Mouse (Mus musculus): Measurements from ENCODE around the gene Edar.
A peak's percentile ranks its signal among the peaks of the same experiment; 100 is the strongest.

Edar gene

DNA sequence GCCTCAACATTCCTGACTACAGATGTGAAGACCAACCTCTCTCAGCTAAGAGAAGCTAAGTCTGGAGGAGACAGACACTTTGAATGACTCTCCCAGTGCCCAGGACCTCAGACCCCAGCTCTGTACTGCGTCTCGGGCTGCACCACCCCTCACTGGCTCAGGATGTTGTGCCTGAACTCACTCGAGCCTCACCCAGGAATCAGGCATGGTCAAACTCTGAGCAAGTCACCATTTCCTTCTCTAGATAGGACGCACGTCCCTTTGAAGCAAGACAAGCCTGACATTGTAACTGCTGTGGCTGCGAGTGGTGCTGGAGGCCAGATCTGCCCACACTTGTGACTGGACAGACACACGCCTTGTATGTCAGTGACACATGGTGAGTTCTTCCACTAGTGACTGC, 73.5 kb downstream of the Edar start:
- DNase-seq (ENCODE audit: low spot score in 2 of 2), result no peak

DNA sequence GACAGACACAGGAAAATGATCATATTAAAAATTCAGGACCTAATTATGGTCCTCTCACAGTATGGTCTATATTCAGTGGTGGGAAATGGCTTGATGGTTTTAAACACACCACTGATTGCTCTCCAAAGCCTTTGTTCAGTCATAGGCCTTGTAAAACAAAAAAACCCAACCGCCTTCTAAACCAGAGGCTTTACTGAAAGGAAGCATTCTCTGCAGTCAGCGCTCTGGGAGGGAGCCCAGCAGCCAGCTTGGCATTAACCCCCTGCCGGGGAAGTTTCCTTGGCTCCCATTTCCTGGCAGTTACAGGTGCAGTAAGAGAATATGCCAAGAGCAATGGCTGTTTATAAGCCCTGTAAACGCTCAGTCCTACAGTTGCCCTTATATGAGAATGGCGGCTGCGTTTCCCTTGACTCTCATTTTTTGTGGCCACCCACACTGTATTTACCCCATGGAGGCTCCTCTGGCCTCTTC, 74.0 kb downstream of the Edar start:
- DNase-seq (ENCODE audit: low spot score in 2 of 2), result peak in 1 of 2 experiments; percentile 36

DNA sequence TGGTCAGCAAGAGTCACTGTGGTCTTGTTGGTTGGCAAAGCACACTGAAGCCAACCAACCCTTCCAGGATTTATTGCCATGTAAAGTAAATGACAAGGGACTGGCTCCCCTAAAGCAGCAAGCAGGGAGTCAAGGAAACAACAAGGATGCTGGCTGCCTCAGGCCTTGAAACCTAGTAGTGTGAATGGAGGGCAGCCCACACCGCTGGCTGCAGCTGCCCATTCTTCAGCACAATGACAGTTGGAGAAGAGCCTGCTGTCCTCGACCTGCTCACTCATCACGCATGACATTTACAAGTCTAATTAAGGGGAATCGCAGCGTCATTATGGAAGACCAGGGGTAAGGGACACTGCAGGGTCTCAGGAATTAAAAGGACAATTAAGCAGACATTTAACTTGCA, 74.5 kb downstream of the Edar start:
- no peak for DNase-seq (ENCODE audit: low spot score in 2 of 2)

GRCm38 (mm10) chr10:58600151-58600550, 75.3 kb downstream of the Edar start:
- DNase-seq (ENCODE audit: low spot score in 2 of 2), result no peak

DNA sequence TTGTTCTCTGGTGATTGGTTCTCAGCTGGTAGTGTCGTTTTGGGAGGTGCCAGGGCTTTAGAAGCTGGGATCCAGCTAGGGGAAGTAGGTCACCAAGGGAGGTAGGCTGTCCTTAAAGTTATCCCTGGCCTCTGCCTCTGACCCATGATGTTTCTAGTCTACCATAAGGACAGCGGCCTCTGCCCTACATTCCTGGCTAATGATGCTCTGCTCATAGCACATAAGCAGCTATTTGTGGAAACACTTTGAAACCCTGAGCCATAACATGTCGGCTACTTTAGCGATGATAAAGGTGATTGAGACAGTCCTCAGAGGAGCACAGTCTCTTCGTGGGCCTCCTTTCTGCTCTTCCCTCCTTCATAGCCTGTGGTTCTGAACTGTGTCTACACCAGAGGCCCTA, 79.6 kb downstream of the Edar start:
- DNase-seq (ENCODE audit: low spot score in 2 of 2), result no peak

- no peak for DNase-seq (ENCODE audit: low spot score in 2 of 2)
Observed at GRCm38 (mm10) chr10:58595197-58595596, 80.3 kb downstream of the Edar start.

- no peak for DNase-seq (ENCODE audit: low spot score in 2 of 2)
Observed at GRCm38 (mm10) chr10:58594486-58594885, 81.0 kb downstream of the Edar start.

DNA sequence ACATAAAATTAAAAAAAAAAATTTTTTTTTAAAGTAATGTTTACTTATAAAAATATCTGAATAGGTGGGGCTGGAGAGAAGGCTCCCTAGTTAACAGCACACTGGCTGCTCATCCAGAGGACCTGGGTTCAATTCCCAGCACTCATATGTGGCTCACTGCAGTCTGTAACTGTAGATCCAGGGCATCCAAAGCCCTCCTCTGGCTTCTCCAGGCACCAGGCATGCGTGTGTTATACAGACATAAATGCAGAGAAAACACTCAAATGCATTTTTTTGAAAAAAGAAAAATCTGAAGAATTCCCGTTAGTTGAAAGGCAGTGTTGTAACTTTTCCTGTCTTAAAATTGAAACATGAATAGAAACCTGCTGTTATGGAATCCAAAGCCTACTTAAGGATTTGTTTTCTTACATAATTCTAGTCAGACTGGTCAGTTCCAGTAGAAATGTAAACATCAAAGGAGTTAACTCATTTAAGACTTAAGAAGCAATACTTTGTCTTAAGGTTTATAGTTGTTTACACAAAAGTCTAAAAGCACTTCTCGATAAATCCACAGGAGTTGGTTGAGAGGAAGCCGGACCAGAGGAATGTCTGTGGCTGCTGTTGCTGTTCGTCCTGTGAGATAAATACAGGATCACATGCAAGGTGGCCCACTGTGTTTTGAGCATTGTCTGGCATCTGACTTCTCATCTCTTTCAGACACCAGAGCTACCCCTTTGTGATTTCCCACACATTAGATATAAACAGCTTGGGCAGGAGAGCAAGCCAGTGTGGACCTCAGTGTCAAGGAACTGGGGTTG, 89.8 kb downstream of the Edar start:
- DNase-seq (ENCODE audit: low spot score in 2 of 2), result no peak

- no peak for DNase-seq (ENCODE audit: low spot score in 2 of 2)
Observed at GRCm38 (mm10) chr10:58560521-58560920, 114.9 kb downstream of the Edar start.

- DNase-seq (ENCODE audit: low spot score in 2 of 2), result peak in 1 of 2 experiments; percentile 37
Observed at GRCm38 (mm10) chr10:58559901-58560300, 115.6 kb downstream of the Edar start.

DNA sequence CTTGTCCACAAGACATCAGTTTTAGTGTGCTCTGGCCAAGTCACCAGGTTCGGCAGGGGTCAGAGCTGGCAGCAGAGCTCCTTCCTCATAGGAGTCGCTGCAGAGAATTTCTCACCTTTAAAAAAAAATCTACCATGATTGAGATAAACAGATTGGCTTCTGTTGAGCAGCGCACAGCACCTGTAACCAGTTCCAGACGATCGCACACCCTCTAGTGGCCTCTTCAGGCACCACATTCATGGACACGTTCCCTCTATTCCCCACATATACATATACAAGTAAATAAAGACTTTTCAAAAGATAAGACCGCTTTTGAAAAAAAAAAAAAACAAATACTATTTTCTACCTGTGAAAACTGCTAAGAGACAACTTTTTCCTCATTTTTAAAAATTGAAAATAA, 116.4 kb downstream of the Edar start:
- DNase-seq (ENCODE audit: low spot score in 2 of 2), result peak in 1 of 2 experiments; percentile 51

DNA sequence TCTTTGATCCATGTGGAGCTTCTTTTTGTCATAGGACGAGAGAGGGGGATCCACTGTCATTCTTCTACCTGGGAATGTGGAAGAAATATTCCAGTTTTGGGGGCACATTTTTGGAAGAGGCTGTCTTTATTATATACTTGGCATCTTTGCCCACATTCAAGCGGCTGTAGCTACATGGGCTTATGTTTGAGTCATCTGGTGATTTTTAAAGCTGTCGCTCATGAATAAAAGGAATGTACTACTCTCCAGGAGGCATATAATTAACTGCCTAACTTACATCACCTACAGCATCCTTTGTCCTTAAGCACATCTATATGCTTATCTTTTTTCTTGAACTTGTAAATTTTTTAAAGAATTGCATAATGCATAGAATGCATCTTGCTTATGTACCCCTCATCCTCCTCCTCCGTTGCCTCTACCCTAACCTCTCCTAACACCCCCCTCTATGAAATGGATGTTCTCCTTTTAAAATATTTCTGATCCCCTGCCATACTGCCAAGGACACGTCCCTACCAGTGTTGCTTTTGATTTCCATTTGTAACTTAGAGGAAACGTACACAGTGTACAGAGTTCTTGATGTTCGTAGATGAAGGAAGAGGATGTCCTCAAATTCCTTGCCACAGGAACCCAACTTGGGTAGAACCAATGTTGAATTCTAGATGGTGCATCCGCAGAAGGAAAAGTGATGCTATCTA, 120.6 kb downstream of the Edar start:
- no peak for DNase-seq (ENCODE audit: low spot score in 2 of 2)
